Mouse (Mus musculus) testis, adult 2 months (tissue): ENCODE measurements around the gene Cdkal1.

Experiments
- CTCF ChIP-seq: fragments of 200-500 bp; IDR thresholded peaks from 2 replicates; pipeline ENCODE4 v1.5.1; 2012; ENCODE audit warnings: low read depth, mild to moderate bottlenecking, inconsistent platforms, low read length, moderate library complexity; ENCODE audit not compliant: control insufficient read depth, insufficient read depth, insufficient replicate concordance
- POLR2A ChIP-seq: fragments of 200-500 bp; IDR thresholded peaks from 2 replicates; pipeline ENCODE4 v1.6.1; 2012; ENCODE audit warnings: low read depth, mild to moderate bottlenecking, inconsistent platforms, low read length, moderate library complexity; ENCODE audit not compliant: control insufficient read depth

- TF ChIP-seq CTCF (no peak), POLR2A (no peak)
Observed at GRCm38 (mm10) chr13:29395694-29396093, 459.8 kb downstream of the Cdkal1 start.
